Mouse (Mus musculus): ENCODE results near the gene Zbtb8a.

GRCm38 (mm10) chr4:129350644-129351043 lies 27.3 kb downstream of the Zbtb8a start:
- peak; percentile 97; the same call in 1 of the 2 replicates for TF ChIP-seq CTCF (IDR thresholded peaks at IDR 0.05; ENCODE audit: extremely low read depth, insufficient read length, insufficient replicate concordance, low read depth, low read length)
- no peak for TF ChIP-seq POLR2A (IDR thresholded peaks at IDR 0.05; ENCODE audit: low read depth, low read length)

All from small intestine, adult 2 months (tissue).